Mouse (Mus musculus): ENCODE measurements at regions not wholly inside any gene's neighbourhood (a gene's known extent, or its start where the extent isn't known, plus 50 kb on each side); places are given as distances from the start of the nearest gene placed in this dataset.

DNA sequence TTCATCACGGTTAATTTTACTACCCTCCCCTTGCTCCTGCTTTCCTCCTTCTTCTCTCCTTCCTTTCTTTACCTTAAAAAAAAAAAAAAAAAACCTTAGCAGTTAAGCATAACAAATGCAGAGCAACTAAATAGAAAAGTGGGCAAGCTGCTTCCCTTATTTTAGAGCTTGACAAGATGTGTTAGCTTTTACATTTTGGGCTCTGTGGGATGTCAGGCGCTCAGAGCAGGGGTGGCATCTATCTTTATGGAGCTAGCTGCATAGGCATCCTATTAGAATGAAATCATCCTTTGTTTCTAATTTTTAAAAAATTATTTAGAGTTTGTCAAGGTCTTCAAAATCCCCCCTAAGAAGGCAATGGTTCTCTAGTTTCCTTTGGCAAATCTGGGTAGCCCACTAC is 234.1 kb upstream of the Zc3h12c start:
- intact Hi-C loops (cut with DNase I), result no loop called here
- DNase-seq, result no peak

DNA sequence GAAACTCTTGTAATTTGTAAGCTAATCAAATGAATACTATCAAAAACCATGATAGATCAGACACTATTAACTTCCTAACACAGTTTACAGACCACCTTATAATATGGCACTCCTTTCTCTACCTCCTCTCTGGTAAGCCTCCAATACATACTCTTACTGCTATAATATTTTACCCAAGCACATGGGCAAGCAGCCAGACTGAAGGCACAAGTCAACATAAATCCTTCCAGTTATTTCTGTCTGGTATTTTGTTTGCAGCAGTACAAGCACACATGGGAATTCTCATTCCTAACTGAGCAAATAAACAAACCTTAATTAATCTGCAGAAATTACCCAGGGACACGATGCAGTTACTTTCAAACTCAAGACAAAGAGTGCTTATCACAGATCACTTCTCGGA is 210.7 kb upstream of the Zc3h12c start:
- intact Hi-C loops (cut with DNase I), result no loop called here
- DNase-seq, result no peak

DNA sequence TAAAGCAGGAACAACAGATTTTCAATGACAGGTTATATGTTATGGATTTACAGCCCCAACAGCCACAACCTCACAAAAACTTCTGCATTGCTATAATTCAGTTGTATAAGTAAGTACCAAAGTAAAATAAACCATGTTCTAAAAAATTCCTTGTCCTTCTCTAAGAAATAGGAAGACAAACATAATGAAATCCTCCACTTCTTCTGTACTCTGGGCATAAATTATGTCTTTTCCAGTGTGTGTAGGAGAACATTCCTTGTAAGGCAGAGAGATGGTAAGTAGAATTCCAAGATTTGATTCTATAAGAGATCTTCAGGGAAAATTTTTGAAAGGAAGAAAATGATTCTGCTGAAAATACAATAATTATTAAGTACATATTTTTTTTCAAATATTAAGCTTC is 209.4 kb upstream of the Zc3h12c start:
- intact Hi-C loops (cut with DNase I), result no loop called here
- no peak for DNase-seq

DNA sequence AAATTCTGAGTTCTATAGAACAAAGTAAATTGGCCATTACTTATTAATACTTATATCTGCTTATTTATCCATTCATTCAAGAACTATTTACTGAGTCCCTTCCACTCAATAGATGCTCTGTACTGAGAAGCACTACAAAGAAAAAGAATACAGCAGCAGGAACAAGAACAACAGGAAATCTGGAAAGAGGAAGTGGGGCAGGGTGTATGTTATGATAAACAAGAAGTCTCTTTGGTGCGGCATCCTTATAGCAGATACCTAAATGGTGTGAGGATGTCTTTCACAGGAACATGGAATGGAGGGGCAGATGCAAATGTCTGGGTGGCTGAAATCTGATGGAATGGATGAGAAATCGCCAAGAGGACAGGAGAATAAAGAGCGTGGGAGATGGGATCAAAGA is 208.5 kb upstream of the Zc3h12c start:
- intact Hi-C loops (cut with DNase I), result no loop called here
- DNase-seq, result no peak

DNA sequence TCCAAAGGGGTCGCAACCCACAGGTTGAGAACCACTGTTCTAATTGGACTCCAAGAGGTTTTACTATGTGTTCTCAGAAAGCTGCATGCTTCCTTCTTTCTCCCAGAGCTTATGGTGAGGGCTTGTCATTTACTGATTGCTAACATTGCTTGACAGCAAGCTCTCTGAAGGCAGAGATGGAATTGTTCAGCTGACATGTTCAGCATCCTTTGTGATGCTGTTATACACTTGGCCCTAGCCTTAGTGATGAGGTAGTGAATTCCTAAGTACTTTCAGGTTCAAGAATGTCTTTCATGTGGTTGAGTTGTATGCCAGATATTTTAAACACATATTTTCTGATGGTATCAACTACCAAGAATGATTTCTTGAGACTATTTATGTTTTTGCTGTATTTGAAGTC is 202.9 kb upstream of the Zc3h12c start:
- intact Hi-C loops (cut with DNase I), result no loop called here
- DNase-seq, result no peak

DNA sequence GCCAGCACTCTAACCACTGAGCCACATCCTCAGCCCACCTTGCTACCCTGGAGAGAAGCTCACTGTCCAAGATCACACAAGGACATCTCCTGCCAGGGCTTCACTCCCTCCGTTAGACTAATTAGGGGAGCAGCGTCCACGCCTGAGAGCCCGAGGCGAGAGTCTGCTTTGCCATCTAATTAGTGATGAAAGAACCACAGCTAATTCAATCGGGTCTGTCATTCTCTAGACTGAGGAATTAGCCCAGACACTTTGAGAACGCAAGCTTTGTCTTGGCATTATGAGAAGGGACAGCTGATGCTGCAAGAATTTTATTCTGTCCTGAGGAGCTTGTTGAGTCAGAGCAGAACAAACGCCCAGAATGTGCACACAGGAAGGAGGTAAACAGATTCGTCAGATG is 200.5 kb upstream of the Zc3h12c start:
- DNase-seq, result peak; percentile 48

DNA sequence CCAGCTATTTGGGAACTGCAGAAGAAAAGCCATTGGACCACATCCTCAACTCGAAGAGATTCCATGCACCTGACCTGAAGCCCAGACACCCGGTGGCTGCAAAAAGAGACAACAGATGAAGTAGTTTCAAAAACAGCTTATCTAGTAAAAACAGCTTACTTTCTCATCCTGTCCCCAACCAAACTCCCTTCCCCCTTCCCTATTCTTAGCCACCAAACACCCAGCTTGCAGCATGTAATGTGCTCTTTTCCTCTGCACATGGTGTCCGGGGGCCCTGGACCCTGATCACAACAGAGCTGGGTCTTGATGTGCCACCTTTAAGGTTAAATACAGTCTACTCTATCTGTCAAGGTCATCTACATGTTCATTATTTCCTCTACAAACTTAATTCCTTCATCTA is 199.7 kb upstream of the Zc3h12c start:
- DNase-seq, result no peak
- intact Hi-C loops (cut with DNase I), result no loop called here

More for the DNA sequence above, 200.5 kb upstream of the Zc3h12c start:
- intact Hi-C loops (cut with DNase I), result no loop called here

DNA sequence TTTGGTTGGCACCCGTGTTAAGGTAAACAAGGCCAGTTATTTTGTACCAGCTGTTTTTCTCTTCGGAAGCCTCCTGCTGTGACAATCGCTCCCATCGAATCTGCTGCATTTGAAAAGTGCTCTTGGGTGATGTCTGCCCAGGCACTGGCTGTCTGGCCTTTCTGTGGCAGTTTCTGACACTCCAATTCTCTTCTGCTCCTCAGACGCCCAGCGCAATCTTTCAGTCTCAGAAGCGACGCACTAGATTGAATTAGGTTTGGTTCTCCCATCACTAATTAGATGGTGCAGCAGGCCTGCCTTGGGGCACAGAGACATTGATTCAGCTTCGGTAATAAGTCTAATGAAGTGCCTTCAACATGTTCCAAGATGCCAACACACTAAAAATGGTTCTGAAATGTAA is 197.7 kb upstream of the Zc3h12c start:
- intact Hi-C loops (cut with DNase I), result no loop called here
- DNase-seq, result peak; percentile 2

DNA sequence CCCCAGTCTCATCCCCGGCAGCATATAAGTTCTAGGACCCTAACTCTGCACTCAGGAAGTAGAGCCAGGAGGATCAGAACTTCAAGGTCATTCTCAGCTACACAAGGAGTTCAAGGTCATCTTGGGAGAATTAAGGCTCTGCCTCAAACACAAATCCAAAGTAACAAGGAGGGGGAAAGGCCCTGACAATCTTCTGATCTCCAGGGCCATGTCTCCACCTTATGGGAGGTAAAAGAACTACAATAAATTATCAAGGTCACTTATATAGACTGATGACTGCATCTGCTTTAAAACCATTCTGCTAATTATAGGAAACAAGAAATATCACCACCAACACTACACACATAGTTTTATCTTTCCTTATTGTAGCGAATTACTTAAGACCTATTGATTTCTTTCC is 193.2 kb upstream of the Zc3h12c start:
- intact Hi-C loops (cut with DNase I), result no loop called here
- no peak for DNase-seq

DNA sequence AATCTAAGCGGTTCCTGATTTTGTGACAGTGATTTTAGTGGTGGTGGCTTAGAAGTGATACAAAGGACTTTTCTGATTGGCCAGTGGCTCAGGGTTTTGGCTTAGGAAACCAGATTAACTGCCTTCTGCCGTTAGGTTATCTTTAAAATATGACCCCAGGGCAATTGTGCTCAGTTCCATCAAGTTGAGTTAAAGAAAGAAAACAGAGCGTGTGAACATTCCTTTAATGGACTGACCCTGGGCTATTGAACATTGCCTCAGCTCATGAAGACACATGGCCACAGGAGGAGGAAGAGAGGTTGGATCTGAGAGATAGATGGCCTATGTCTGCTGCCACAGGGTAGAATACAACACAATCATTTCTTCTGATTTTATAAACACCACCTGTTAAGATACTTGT is 191.0 kb upstream of the Zc3h12c start:
- no peak for DNase-seq
- intact Hi-C loops (cut with DNase I), result no loop called here

DNA sequence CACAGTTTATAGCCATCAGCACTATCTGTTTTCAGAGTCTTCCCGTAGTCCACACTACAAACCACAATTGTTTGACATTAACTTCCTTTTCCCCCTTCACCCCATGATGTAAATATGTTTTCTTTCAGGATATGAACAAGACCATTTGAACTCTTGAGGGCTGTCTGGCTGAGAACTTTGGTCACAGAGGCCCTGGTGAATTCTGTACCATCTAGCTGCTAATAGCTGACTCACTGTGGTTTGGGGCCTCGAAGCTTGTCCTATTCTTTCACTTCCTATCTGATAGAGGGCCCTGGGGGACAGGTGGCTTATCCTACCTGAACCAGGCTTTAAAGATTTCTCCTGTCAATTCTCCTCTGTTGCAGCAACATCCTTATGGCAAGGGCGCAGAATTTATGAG is 188.2 kb upstream of the Zc3h12c start:
- DNase-seq, result no peak
- intact Hi-C loops (cut with DNase I), result no loop called here

DNA sequence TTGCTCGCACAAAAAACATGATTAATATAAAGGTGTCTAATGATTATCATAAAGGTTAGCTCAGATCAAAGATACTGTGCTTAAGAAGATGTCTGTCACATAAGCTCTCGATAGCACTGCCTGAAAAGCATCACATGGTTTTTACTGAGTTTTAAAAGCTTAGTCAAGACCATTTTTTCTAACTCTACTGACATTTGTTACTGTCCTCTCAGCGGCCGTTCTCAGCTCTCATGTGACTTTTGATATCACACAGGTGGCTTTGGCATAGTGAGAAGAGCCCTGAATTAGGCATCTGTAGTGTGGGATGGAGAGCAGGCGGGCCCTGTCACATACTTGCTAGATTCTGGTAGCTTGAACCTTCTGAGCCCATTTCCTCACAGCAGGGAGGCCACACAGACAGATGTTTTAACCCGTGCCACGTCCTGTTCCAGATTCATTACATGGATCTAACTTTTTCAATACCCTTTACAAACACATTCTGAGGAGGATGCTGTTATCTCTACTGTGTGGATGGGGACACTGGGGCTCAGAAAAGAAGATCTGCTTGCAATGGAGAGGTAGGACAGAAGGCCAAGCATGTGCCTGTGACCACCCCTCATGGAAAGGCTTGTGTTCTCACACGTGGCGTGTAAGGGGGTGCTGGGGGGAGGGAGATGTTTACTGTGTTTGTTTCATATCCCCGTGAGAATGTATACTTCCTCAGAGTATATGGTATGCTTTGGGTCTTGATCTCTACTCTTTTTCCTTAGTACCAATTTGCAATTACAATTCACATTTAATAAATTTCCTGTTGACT is 187.0 kb upstream of the Zc3h12c start:
- no peak for DNase-seq
- intact Hi-C loops (cut with DNase I), result no loop called here

DNA sequence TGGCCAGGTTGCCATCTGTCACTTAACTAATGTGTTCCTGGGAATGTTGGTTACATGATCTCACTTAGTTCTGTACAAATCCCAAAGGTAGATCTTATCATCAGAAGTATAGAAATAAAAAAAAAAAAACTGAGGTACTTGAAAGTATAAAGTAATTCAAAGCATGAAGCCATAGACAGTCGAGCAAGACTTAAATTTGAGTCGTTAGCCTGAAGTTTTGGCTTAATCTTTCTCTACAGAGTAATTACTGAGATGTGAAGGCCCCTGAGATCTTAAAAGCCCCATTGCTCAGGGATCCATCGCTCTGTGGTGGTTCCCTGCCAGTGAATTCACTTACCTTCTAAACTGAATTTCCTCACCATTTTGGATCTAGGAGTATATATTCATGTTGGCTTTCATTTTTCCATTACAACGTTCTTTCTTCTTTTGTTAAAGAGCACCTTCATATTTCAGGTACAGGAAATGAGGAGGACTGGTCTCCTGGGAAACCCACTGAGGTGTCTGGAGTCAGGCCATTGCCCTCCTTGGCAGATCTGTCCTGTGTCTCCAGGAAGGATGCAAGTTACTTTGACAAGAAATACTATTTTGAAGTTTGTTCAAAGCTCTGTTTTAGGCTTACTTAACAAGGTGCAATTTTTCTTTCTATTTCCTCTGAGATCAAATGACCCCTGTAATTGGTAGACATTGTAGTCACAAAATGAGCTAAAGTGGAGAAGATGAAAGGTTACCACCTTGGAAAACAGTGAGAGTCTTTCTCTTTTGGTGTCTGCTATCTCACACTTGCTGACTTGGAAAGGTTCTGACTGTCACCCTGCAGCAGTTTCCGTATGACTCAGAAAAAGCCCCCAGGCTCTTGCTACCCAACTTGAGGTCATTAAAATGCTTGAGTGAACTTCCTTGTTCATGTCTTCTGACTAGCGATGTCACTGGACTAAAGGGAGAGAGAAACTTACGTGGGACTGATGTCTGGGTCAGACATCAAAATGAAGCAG is 180.5 kb upstream of the Zc3h12c start:
- intact Hi-C loops (cut with DNase I), result no loop called here
- no peak for DNase-seq

DNA sequence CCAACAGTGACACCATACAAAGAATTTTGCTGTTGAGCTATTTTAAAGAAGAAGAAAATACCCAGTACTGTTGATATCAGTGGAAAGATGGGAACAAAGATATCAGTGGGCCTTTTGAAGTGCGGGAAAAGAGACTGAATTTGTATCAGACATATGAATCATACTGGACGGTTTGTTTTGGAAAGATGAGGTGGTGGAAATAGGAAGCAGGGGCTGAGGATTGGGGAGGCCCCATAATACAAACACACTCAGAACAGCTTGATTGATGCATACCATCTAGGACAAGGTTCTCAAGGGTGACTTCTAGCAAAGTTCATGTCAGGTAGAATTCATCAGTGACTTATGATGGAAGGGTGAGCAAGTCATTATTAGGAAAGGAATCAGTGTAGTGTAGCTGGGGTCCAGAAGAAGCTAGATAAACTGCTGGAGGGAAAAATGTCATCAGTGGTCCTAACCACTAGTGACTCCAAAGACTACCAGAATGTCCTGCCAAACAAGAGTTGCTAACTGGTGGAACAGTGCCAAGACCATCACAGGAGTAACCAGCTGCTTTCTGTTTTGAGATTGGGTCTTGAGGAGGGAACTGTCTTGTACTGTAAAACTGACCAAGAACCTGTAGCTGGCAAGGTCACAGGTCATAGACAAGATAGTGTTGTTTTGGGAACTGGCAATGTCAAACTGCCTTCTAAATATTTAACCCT is 176.0 kb upstream of the Zc3h12c start:
- no peak for DNase-seq

DNA sequence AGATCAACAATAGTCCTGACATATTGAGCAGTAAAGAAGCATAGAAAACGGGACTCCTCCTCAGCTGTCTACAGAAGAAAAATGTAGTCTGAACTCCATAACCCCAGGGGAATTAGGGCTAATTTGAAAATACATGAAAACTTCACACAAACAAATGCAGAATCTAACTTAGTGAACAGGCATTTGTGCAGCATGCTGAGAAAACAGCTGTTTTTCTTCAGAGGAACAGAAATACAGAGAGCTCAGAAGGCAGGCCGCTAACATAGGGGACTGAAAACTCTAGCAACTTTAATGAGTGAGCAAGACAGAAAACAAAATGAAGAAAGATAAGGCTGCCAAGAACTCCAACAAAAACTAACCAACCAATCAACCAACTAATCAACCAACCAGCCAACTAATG is 172.7 kb upstream of the Zc3h12c start:
- intact Hi-C loops (cut with DNase I), result no loop called here
- DNase-seq, result no peak

More for the DNA sequence above, 176.0 kb upstream of the Zc3h12c start:
- intact Hi-C loops (cut with DNase I), result no loop called here

DNA sequence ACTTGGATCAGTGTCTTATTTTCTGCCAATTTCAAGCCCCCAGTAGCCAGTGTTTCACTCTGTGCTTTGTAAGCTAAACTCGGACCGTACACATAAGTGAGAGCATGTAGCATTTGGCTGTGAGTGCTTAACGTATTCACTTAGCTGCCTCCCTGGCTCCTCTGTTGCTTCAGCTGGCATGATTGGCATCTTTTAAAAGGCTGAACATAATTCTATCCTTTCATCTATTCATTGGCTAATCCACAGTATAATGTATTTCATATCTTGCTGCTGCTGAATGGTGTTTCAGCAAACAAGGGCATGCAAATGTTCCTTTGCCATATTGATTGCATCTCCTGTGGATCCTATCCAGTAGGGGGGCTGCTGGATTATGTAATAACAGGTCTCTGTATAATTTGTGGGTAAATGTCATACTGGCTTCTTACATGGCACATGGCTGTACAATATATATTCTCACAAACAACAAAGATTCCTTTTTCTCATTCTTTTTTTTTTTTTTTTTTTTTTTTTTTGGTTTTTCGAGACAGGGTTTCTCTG is 169.5 kb upstream of the Zc3h12c start:
- no peak for DNase-seq
- intact Hi-C loops (cut with DNase I), result no loop called here

DNA sequence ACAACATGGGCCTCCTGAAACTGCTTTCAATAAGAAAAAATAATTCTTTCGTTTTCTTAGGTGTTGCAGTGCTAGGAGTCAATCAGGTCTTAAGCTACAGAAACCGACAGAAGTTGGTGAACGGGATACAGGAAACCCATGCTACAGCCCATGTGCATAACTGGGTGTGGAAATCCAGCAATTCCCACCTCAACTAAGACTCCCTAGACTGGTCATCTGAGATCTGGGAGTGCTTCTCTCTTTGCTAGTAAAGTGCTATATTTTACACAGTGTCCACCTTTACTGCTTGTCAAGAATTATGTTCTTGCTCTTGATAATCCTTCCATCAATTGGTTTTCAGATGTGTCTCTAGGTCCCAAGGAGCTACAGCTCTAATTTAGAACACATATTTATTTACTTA is 166.4 kb upstream of the Zc3h12c start:
- intact Hi-C loops (cut with DNase I), result no loop called here
- no peak for DNase-seq

DNA sequence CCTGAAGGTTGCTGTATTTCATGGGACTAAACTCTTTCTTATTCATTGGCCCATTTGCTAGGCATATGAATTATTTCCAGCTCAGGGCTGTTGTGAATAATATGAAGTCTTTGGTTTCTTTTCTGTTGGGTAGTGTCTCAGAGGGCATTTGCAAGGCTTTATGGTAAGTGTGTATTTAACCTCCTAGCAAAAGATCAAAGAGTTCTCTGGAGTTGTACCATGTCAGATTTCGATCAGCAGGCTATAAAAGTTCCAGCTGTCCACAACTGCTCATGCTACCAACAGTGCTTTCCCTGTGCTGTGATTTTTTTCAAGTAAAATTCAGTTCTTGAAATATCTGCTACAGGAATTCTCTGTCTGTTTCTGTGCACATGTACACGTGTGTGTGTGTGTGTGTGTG is 165.5 kb upstream of the Zc3h12c start:
- DNase-seq, result no peak
- intact Hi-C loops (cut with DNase I), result no loop called here

DNA sequence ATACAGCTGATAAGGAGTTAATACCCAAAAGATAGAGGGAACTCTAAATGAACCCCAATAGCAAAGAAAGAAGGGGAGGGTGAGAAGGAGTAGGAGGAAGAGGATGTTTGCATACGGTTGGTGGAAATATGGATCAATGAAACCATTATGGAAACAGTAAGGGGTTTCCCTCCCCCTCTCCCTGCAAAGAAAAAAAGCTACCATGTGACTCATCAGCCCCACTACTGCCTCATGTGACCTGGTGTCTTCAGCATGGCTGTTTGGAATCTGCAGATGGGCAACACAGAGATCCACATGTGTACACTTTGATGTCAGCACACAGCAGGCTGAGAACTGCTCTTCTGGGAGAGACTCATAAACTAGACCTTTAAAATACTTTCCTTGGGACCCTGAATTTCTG is 163.4 kb upstream of the Zc3h12c start:
- DNase-seq, result no peak

DNA sequence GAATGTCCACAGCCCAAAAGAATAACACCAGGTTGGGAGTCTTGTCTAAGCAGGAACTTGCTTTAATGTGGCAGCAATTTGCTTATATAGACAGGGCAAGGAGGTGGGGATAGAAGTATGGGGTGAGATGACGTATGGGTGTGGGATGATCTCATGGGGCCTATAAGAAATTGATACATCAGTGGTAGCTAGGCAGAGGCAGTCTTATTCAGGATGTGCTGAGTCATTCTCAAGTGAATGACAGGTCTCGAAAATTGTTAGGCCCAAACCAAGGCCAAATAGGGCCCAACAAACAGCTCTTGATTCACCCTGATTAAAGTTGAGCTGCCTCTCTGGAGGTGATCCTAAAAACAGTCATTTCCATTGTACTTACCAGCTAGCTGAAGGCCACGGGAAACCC is 162.3 kb upstream of the Zc3h12c start:
- intact Hi-C loops (cut with DNase I), result no loop called here
- no peak for DNase-seq

More for the DNA sequence above, 163.4 kb upstream of the Zc3h12c start:
- intact Hi-C loops (cut with DNase I), result no loop called here

DNA sequence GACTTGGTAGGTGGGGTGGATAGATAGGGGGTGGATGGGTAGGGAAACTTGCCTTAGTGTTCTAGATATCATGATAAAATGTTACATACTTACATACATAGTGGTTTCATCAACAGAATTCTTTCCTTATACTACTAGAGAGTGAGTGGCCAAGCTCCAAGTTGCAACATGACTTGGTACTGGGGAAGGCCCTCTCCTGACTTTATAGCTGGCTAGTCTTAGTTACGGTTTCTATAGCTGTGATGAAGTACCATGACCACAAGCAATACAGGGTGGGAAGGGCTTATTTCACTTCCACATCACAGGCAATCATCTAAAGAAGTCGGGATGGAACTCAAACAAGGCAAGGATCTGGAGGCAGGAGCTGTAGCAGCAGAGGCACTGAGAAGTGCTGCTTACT is 156.0 kb upstream of the Zc3h12c start:
- intact Hi-C loops (cut with DNase I), result no loop called here
- DNase-seq, result no peak

Measured in left cerebral cortex, postnatal 4 days (tissue).